Mouse (Mus musculus): ENCODE data around the gene P2ry6.

DNA sequence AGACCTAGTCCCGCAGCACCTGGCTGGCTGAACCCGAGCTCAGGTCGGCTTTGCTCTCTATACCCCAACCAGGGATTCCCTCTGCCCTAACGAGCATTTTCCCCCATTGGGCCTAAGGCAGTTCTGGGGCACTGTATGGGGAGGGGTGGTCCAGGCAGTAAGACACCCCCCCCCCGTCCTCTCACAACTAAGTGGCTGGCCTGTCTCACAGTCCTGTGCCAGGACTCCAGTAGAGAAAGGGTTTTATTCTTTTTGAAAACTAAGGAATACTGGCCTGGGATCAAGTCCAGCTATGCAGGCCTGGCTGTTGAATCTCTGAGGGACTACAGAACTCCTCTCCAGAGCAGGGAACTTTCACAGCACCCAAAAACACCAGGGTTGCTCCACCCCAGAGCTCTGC, 59.2 kb downstream of the P2ry6 start:
- TF ChIP-seq POLR2A (IDR thresholded peaks at IDR 0.05; ENCODE audit: borderline replicate concordance, low read depth, low read length) (no peak), CTCF (IDR thresholded peaks at IDR 0.05; ENCODE audit: low read depth, low read length) (no peak)

All from bone marrow macrophage, adult 2 months (primary cell).